Mouse (Mus musculus): ENCODE measurements around the gene Paqr3. TPM values are rescaled to one million over a fixed set of nuclear protein-coding genes. Genes with fewer than 3 reads are reported as not detected.
A peak's percentile ranks its signal among the peaks of the same experiment; 100 is the strongest.

Gene Paqr3
- polyA plus RNA-seq, 1 experiment: 16.1 TPM

- H3K27ac ChIP-seq (ENCODE audit: insufficient read depth, low read length): no peak overlapping the region
- TF ChIP-seq POLR2A (IDR thresholded peaks at IDR 0.05; ENCODE audit: extremely low read depth, insufficient read depth, low read length) (no peak), CTCF (IDR thresholded peaks at IDR 0.05; ENCODE audit: extremely low read depth, insufficient read depth, low read length) (no peak)
- no peaks in the 10 kb centered on the region; the same call in 1 of the 2 replicates for H3K4me1 ChIP-seq (ENCODE audit: control insufficient read depth, insufficient read depth, low read length)
- H3K4me3 ChIP-seq (ENCODE audit: insufficient read depth, low read length): no peak overlapping the region
These were observed 23.6 kb downstream of the Paqr3 start for GRCm38 (mm10) chr5:97087746-97088145.

DNA sequence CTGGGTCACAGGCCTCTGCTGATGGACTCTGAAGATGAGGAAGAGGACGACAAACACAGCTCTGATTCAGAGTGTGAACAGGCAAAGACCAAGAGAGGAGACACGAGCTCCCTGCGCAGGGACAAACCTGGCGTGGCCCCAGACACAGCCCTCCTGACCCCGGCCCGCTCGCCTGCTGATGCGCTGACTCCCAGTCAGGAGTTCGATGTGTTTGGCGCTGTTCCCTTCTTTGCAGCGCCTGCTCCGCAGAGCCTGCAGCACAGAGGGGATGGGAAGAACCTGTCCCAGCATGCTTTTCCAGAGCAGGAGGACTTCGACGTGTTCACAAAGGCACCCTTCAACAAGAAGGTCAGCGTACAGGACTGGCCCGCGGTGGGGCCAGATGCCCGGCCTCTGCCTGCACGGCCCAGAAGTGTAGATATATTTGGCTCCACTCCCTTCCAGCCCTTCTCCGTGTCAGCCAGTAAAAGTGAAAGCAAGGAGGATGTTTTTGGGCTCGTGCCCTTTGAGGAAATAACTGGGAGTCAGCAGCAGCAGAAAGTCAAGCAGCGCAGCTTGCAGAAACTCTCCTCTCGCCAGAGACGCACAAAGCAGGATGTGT lies 24.3 kb downstream of the Paqr3 start:
- Histone ChIP-seq H3K4me3 (ENCODE audit: insufficient read depth, low read length) (no peak overlapping the region), H3K4me1 (ENCODE audit: control insufficient read depth, insufficient read depth, low read length) (no peaks in the 10 kb centered on the region; the same call in 1 of the 2 replicates), H3K27ac (ENCODE audit: insufficient read depth, low read length) (no peak overlapping the region)
- TF ChIP-seq CTCF (IDR thresholded peaks at IDR 0.05; ENCODE audit: extremely low read depth, insufficient read depth, low read length) (no peak), POLR2A (IDR thresholded peaks at IDR 0.05; ENCODE audit: extremely low read depth, insufficient read depth, low read length) (no peak)

DNA sequence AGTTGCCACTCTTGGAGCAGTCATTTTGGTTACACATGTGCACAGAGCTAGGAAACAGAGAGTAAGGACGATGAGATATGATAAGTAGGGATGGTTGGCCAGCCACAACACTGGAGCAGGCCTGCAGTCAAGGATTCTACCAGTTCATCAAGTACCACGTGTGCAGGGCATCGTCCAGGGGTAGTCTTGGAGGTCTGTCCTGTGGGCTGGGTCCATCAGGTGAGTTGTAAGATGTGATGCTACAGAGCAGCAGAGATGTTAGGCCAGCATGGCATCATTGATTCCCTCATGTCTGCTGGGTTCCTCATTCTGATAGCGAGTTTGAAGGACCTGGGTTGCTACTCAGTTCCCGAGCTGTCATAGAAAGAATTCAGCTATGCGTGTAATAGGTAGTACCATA lies 26.3 kb downstream of the Paqr3 start:
- no peak overlapping the region for H3K4me3 ChIP-seq (ENCODE audit: insufficient read depth, low read length)
- TF ChIP-seq POLR2A (IDR thresholded peaks at IDR 0.05; ENCODE audit: extremely low read depth, insufficient read depth, low read length) (no peak), CTCF (IDR thresholded peaks at IDR 0.05; ENCODE audit: extremely low read depth, insufficient read depth, low read length) (no peak)
- H3K4me1 ChIP-seq (ENCODE audit: control insufficient read depth, insufficient read depth, low read length): no peaks in the 10 kb centered on the region; the same call in 1 of the 2 replicates
- H3K27ac ChIP-seq (ENCODE audit: insufficient read depth, low read length): no peak overlapping the region

GRCm38 (mm10) chr5:97084541-97084940 lies 26.9 kb downstream of the Paqr3 start:
- H3K4me1 ChIP-seq (ENCODE audit: control insufficient read depth, insufficient read depth, low read length): no peaks in the 10 kb centered on the region
- no peak overlapping the region for H3K4me3 ChIP-seq (ENCODE audit: insufficient read depth, low read length)
- no peak for TF ChIP-seq POLR2A (IDR thresholded peaks at IDR 0.05; ENCODE audit: extremely low read depth, insufficient read depth, low read length)
- no peak overlapping the region for H3K27ac ChIP-seq (ENCODE audit: insufficient read depth, low read length)

DNA sequence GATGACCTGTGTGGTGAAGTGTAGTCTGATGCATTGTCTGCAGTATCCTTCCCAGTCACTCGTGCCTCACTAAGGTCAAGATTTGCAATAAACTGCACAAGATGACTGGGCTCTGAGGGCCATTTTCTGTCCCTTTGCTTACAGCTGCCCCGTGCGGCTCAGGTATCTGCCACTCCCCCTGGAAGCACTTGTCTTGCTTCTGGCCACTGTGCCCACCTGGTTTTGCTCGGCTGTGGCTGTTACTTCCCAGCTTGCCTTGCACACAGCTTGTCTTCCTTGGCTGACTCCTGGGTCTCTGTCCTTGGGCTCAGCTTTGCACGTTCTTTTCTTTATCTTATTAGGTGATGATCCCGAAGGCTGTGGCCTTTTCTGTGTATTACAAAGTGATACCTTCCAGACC lies 27.7 kb downstream of the Paqr3 start:
- Histone ChIP-seq H3K27ac (ENCODE audit: insufficient read depth, low read length) (no peak overlapping the region), H3K4me1 (ENCODE audit: control insufficient read depth, insufficient read depth, low read length) (no peaks in the 10 kb centered on the region), H3K4me3 (ENCODE audit: insufficient read depth, low read length) (no peak overlapping the region)
- TF ChIP-seq POLR2A (IDR thresholded peaks at IDR 0.05; ENCODE audit: extremely low read depth, insufficient read depth, low read length) (no peak), CTCF (IDR thresholded peaks at IDR 0.05; ENCODE audit: extremely low read depth, insufficient read depth, low read length) (no peak)

GRCm38 (mm10) chr5:97081481-97081880 lies 29.9 kb downstream of the Paqr3 start:
- peak; percentile 62 for TF ChIP-seq CTCF (IDR thresholded peaks at IDR 0.05; ENCODE audit: extremely low read depth, insufficient read depth, low read length)
- no peak for TF ChIP-seq POLR2A (IDR thresholded peaks at IDR 0.05; ENCODE audit: extremely low read depth, insufficient read depth, low read length)
- H3K4me1 ChIP-seq (ENCODE audit: control insufficient read depth, insufficient read depth, low read length): no peaks in the 10 kb centered on the region
- no peak overlapping the region for H3K27ac ChIP-seq (ENCODE audit: insufficient read depth, low read length)
- H3K4me3 ChIP-seq (ENCODE audit: insufficient read depth, low read length): no peak overlapping the region

- Histone ChIP-seq H3K4me1 (ENCODE audit: control insufficient read depth, insufficient read depth, low read length) (no peaks in the 10 kb centered on the region), H3K27ac (ENCODE audit: insufficient read depth, low read length) (no peak overlapping the region), H3K4me3 (ENCODE audit: insufficient read depth, low read length) (no peak overlapping the region)
- TF ChIP-seq POLR2A (IDR thresholded peaks at IDR 0.05; ENCODE audit: extremely low read depth, insufficient read depth, low read length): no peak
- no peak for TF ChIP-seq CTCF (IDR thresholded peaks at IDR 0.05; ENCODE audit: extremely low read depth, insufficient read depth, low read length)
These were observed 32.8 kb downstream of the Paqr3 start for GRCm38 (mm10) chr5:97078641-97079040.

DNA sequence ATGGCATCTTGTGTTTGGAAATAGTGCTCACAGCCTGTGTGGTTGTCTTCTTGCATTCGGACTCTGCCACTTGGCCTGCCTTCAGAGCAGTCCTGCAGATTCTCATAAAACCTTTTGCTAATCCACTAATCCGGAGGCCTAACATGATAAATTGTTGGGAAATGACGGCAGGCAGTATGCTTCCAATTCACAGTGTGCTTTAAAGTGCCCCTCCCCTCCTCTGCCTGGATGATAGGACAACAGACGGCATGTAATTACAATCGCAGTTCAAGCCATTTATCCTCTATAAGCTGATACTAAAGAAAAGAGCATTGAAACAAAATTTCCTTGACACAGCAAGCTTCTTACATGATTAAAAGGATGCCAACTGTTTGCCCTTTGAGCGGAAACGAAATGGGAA lies 33.7 kb downstream of the Paqr3 start:
- no peaks in the 10 kb centered on the region for H3K4me1 ChIP-seq (ENCODE audit: control insufficient read depth, insufficient read depth, low read length)
- no peak overlapping the region for H3K4me3 ChIP-seq (ENCODE audit: insufficient read depth, low read length)

GRCm38 (mm10) chr5:97076167-97076566 lies 35.2 kb downstream of the Paqr3 start:
- no peak overlapping the region for H3K4me3 ChIP-seq (ENCODE audit: insufficient read depth, low read length)
- H3K27ac ChIP-seq (ENCODE audit: insufficient read depth, low read length): no peak overlapping the region
- no peak for TF ChIP-seq CTCF (IDR thresholded peaks at IDR 0.05; ENCODE audit: extremely low read depth, insufficient read depth, low read length)
- no peak for TF ChIP-seq POLR2A (IDR thresholded peaks at IDR 0.05; ENCODE audit: extremely low read depth, insufficient read depth, low read length)
- H3K4me1 ChIP-seq (ENCODE audit: control insufficient read depth, insufficient read depth, low read length): no peaks in the 10 kb centered on the region

More for the DNA sequence above, 33.7 kb downstream of the Paqr3 start:
- TF ChIP-seq POLR2A (IDR thresholded peaks at IDR 0.05; ENCODE audit: extremely low read depth, insufficient read depth, low read length): no peak
- TF ChIP-seq CTCF (IDR thresholded peaks at IDR 0.05; ENCODE audit: extremely low read depth, insufficient read depth, low read length): no peak
- no peak overlapping the region for H3K27ac ChIP-seq (ENCODE audit: insufficient read depth, low read length)

DNA sequence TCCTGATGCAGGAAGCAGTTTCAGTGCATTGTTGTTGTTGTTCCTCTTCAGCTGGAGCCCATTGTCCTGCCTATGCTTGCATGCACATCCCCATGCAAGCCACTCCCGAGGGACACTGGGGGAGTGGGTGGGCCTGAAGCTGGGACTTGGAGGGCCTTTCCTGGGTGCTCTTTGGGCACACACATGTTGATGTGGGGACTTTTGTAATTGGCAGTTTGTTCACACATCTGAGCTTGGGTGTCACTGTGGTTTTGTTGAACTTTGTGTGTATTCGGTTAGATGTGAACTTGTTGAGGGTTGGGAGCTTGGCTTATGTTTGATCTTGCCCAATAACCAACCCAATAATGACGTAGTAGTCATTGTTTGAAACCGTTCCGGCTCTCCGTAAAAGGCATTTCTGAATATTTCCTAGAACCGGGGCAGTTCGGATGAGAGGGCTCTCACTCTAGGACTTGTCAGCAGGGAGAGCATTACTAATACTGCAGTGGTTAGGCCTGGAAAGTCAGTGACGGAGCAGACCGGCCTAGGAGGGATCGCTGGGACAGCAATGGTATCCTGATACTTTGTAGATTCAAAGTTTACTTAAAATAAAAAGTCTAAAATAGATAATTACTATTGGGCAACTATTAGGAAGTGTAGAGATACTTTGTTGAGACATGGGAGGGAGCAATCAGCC lies 35.8 kb downstream of the Paqr3 start:
- Histone ChIP-seq H3K4me1 (ENCODE audit: control insufficient read depth, insufficient read depth, low read length) (no peaks in the 10 kb centered on the region), H3K27ac (ENCODE audit: insufficient read depth, low read length) (no peak overlapping the region), H3K4me3 (ENCODE audit: insufficient read depth, low read length) (no peak overlapping the region)
- TF ChIP-seq POLR2A (IDR thresholded peaks at IDR 0.05; ENCODE audit: extremely low read depth, insufficient read depth, low read length) (no peak), CTCF (IDR thresholded peaks at IDR 0.05; ENCODE audit: extremely low read depth, insufficient read depth, low read length) (no peak)
